Mouse (Mus musculus) heart, adult 10 weeks (tissue): Measurements from ENCODE around the gene Sap18. TPM values are rescaled to one million over a fixed set of nuclear protein-coding genes. Genes with fewer than 3 reads are reported as not detected.

Source experiments
- polyA plus RNA-seq: library from polyadenylated mRNA; stranded (reverse); fragments of 350-450 nt; fragmentation: Illumina TruSeq; extraction: RNeasy Lipid Tissue Mini Kit (QIAGEN cat#74804); gene quantifications from one replicate; pipeline ENCODE4 v1.2.3, GENCODE M21; 2014; ENCODE audit warnings: low read depth, low replicate concordance

Gene Sap18
- 119 TPM for polyA plus RNA-seq

GRCm38 (mm10) chr14:57797991-57798931 lies at the start of gene Sap18:
Gene Sap18 (plus strand): TSS chr14:57798180.

GRCm38 (mm10) chr14:57758237-57758636 lies 39.7 kb upstream of the Sap18 start, which contains the start of gene Lats2:
Gene Lats2 (minus strand): TSS chr14:57758388.

GRCm38 (mm10) chr14:57825788-57826751 lies 28.1 kb downstream of the Sap18 start, which contains the start of the genes Ska3 and Mrpl57:
Gene Ska3 (minus strand): TSS chr14:57826185.
Gene Mrpl57 (plus strand): TSS chr14:57826234.

Other genes starting within 250 kb of the Sap18 start
- 51.0 TPM for gene Eef1akmt1, start 226.6 kb upstream of the Sap18 start, polyA plus RNA-seq
- gene Xpo4, start 132.8 kb upstream of the Sap18 start, polyA plus RNA-seq, result 7.1 TPM
- not detected for gene Gm49361, start 52.1 kb upstream of the Sap18 start, polyA plus RNA-seq
- 21.7 TPM for gene Lats2, start 39.8 kb upstream of the Sap18 start, polyA plus RNA-seq
- gene Ska3, start 28.0 kb downstream of the Sap18 start, polyA plus RNA-seq, result not detected
- 48.7 TPM for gene Mrpl57, start 28.1 kb downstream of the Sap18 start, polyA plus RNA-seq
- 10.3 TPM for gene Zdhhc20, start 92.1 kb downstream of the Sap18 start, polyA plus RNA-seq
- gene Micu2, start 201.1 kb downstream of the Sap18 start, polyA plus RNA-seq, result 81.6 TPM